Mouse (Mus musculus) 3T3-L1 (cell line): ENCODE measurements around the gene Samd10.

Experiments
- DNase-seq: peaks from one replicate; pipeline ENCODE4 v3.0.0-alpha.2; 2015; ENCODE audit warnings: low read depth, low spot score

The Samd10 gene

GRCm38 (mm10) chr2:181577126-181577525 lies 21.9 kb downstream of the Samd10 start:
- no peak for DNase-seq

- DNase-seq = no peak
Observed at GRCm38 (mm10) chr2:181576613-181577012, 22.4 kb downstream of the Samd10 start.

- DNase-seq = no peak
Observed at GRCm38 (mm10) chr2:181574921-181575545, 24.0 kb downstream of the Samd10 start.

- no peak for DNase-seq
Observed at GRCm38 (mm10) chr2:181573961-181574360, 25.1 kb downstream of the Samd10 start.

- no peak for DNase-seq
Observed at GRCm38 (mm10) chr2:181572921-181573920, 25.8 kb downstream of the Samd10 start.

- no peak for DNase-seq
Observed at GRCm38 (mm10) chr2:181571941-181572670, 26.9 kb downstream of the Samd10 start.

GRCm38 (mm10) chr2:181570921-181571595 lies 28.0 kb downstream of the Samd10 start:
- peak; percentile 17 for DNase-seq

- no peak for DNase-seq
Observed at GRCm38 (mm10) chr2:181570375-181570774, 28.6 kb downstream of the Samd10 start.

GRCm38 (mm10) chr2:181569856-181570255 lies 29.2 kb downstream of the Samd10 start:
- DNase-seq = no peak

- DNase-seq = peak; percentile 70
Observed at GRCm38 (mm10) chr2:181568272-181569008, 30.6 kb downstream of the Samd10 start.

- DNase-seq = no peak
Observed at GRCm38 (mm10) chr2:181567338-181567737, 31.7 kb downstream of the Samd10 start.

- no peak for DNase-seq
Observed at GRCm38 (mm10) chr2:181553772-181554171, 45.2 kb downstream of the Samd10 start.

GRCm38 (mm10) chr2:181550233-181550632 lies 48.8 kb downstream of the Samd10 start:
- DNase-seq = no peak

- no peak for DNase-seq
Observed at GRCm38 (mm10) chr2:181548682-181549081, 50.3 kb downstream of the Samd10 start.

- no peak for DNase-seq
Observed at GRCm38 (mm10) chr2:181548227-181548626, 50.8 kb downstream of the Samd10 start.

- DNase-seq = no peak
Observed at GRCm38 (mm10) chr2:181546142-181546541, 52.9 kb downstream of the Samd10 start.
